ENCODE assay signal across 8 mouse cellular contexts in the genomic region with DNA sequence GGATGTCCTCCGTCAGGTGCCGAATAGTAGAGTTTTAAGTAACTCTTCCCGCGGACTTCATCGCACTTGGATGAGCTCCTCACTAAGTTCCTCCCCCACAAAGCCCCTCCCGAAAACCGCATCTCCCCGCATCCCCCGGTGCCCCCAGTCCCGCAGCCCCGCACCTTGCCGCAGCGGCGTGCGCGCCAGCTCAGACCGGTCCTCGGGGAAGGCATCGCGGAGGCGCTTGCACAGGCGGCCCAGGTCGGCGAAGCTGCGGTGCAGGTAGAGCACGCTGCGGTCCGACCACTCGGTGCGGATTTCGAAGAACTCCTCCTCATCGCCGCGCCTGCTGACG. TPM values are rescaled to one million over a fixed set of nuclear protein-coding genes. Genes with fewer than 3 reads are reported as not detected.
DNase-seq lines count a peak whose midpoint lies in the region; ATAC-seq and TF ChIP-seq lines count a peak whose summit lies in the region.

No protein-coding gene starts in this region.

- H3K27ac ChIP-seq in kidney, adult 2 months (ENCODE audit: insufficient read depth, low read depth, low read length) = peak overlapping the region; percentile 75
- H3K27ac ChIP-seq in forebrain, embryonic 14.5 days (ENCODE audit: low read depth, low read length) = no peak overlapping the region
- H3K27ac ChIP-seq in liver, embryonic 13.5 days = peak overlapping the region; percentile 83; the same call in 1 of the 2 replicates

- peaks cover 19% of the 10 kb centered on the region for H3K9me3 ChIP-seq in G1E (replicated peaks)
- H3K9me3 ChIP-seq in forebrain, embryonic 14.5 days (replicated peaks; ENCODE audit: control insufficient read depth, low read length) = no peaks in the 10 kb centered on the region
- no peaks in the 10 kb centered on the region for H3K9me3 ChIP-seq in liver, embryonic 13.5 days (replicated peaks)

- peak overlapping the region; percentile 95 for H3K4me2 ChIP-seq in forebrain, embryonic 14.5 days (ENCODE audit: low read length)
- peak overlapping the region; percentile 62 for H3K4me2 ChIP-seq in liver, embryonic 13.5 days

- whole genome bisulfite sequencing in kidney, adult 2 months = 1% methylated on average over 35 of the region's 35 CpGs
- WGBS in forebrain, embryonic 14.5 days = under 1% methylated on average over 35 of the region's 35 CpGs
- WGBS in liver, embryonic 13.5 days (ENCODE audit: insufficient replicate concordance) = under 1% methylated on average over 35 of the region's 35 CpGs

- no peak for DNase-seq in kidney, adult 2 months
- DNase-seq in kidney, postnatal 10 days = no peak
- no peak for DNase-seq in G1E (ENCODE audit: low spot score)
- no peak for DNase-seq in forebrain, embryonic 14.5 days (ENCODE audit: low spot score)
- no peak for DNase-seq in liver, embryonic 13.5 days
- no peak for DNase-seq in cerebellum, postnatal 4 days (ENCODE audit: low spot score in 2 of 2)
- DNase-seq in Muller cell, postnatal 12 days (ENCODE audit: inconsistent ontology term) = no peak
- no peak for DNase-seq in adrenal gland, adult 8-10 months

- H3K4me3 ChIP-seq in kidney, adult 2 months (ENCODE audit: insufficient read depth, low read depth, low read length) = peak overlapping the region; percentile 58
- peak overlapping the region; percentile 14; the same call in 1 of the 2 replicates for H3K4me3 ChIP-seq in G1E (ENCODE audit: low read depth, low read length)
- peak overlapping the region; percentile 47 for H3K4me3 ChIP-seq in forebrain, embryonic 14.5 days (ENCODE audit: low read depth, low read length)
- peak overlapping the region; percentile 61 for H3K4me3 ChIP-seq in liver, embryonic 13.5 days (replicated peaks)

- H3K36me3 ChIP-seq in kidney, adult 2 months (ENCODE audit: control insufficient read depth, insufficient read depth, low read length) = no peaks in the 10 kb centered on the region
- no peaks in the 10 kb centered on the region for H3K36me3 ChIP-seq in G1E (replicated peaks)
- H3K36me3 ChIP-seq in forebrain, embryonic 14.5 days (ENCODE audit: control insufficient read depth, insufficient read depth, low read length) = no peaks in the 10 kb centered on the region
- H3K36me3 ChIP-seq in liver, embryonic 13.5 days = no peaks in the 10 kb centered on the region

- H3K27me3 ChIP-seq in kidney, adult 2 months (replicated peaks; ENCODE audit: control insufficient read depth, insufficient read depth, low read length) = no peaks in the 10 kb centered on the region
- peaks cover 21% of the 10 kb centered on the region for H3K27me3 ChIP-seq in G1E (ENCODE audit: insufficient read depth, low read length)
- peaks cover 41% of the 10 kb centered on the region for H3K27me3 ChIP-seq in forebrain, embryonic 14.5 days (replicated peaks; ENCODE audit: control insufficient read depth, insufficient read depth, low read length)
- H3K27me3 ChIP-seq in liver, embryonic 13.5 days = peaks cover 70% of the 10 kb centered on the region

- no peak for TF ChIP-seq CTCF in kidney, adult 2 months (conservative IDR thresholded peaks at IDR 0.05; ENCODE audit: insufficient read depth, insufficient read length, low read depth, low read length)
- no peak for TF ChIP-seq CTCF in G1E (IDR thresholded peaks at IDR 0.05; ENCODE audit: low read depth, low read length)

- TF ChIP-seq POLR2A in kidney, adult 2 months (IDR thresholded peaks at IDR 0.05; ENCODE audit: low read depth, low read length) = no peak

- no peaks in the 10 kb centered on the region for H3K4me1 ChIP-seq in kidney, adult 2 months (ENCODE audit: control insufficient read depth, insufficient read depth, low read length)
- no peaks in the 10 kb centered on the region for H3K4me1 ChIP-seq in G1E (ENCODE audit: insufficient read depth, low read depth, low read length)
- H3K4me1 ChIP-seq in forebrain, embryonic 14.5 days (ENCODE audit: control insufficient read depth, insufficient read depth, low read length) = peaks cover 9% of the 10 kb centered on the region; the same call in 1 of the 2 replicates
- peaks cover 21% of the 10 kb centered on the region for H3K4me1 ChIP-seq in liver, embryonic 13.5 days (replicated peaks)

- ATAC-seq in G1E (ENCODE audit: extremely low read depth, insufficient number of reproducible peaks, low FRiP score, poor library complexity, severe bottlenecking) = no peak
- ATAC-seq in forebrain, embryonic 14.5 days = peak; percentile 57
- no peak for ATAC-seq in liver, embryonic 13.5 days (ENCODE audit: low read depth)

- peak overlapping the region; percentile 58 for H3K9ac ChIP-seq in forebrain, embryonic 14.5 days (ENCODE audit: low read length)
- peak overlapping the region; percentile 64 for H3K9ac ChIP-seq in liver, embryonic 13.5 days

RNA-seq across cellular contexts. Expression of gene Pxdc1, which starts 1.3 kb away (rescaled TPM):
- polyA plus RNA-seq in kidney, adult 2 months (2012; rRNA removed) = 8.3 and 8.9 TPM in 2 replicates
- total RNA-seq in G1E (2014; fragmentation: Nextera tagmentation) (not detected in 2 replicates), G1E (2017) (0.11 TPM in 1 of 2 replicates, not detected in the other)
- not detected in 2 replicates for polyA plus RNA-seq in G1E (2012)
- 5.1 and 6.7 TPM in 2 replicates for polyA plus RNA-seq in forebrain, embryonic 14.5 days (2014; fragmentation: Nextera tagmentation; extraction: Ambion mirVana)
- 8.1 and 8.6 TPM in 2 replicates for polyA plus RNA-seq in liver, embryonic 13.5 days (2015; fragmentation: Nextera tagmentation; extraction: Ambion mirVana)
- total RNA-seq in adrenal gland, adult 8-10 months (2022) = 1 to 10 TPM; 3.9 to 6.9 (median 5.4) TPM
